Mouse (Mus musculus) WW6 (cell line): ENCODE data around the gene Ryr1.

ENCODE experiments used
- DNase-seq: peaks from one replicate; pipeline ENCODE4 v3.0.0-alpha.2; 2013; ENCODE audit warnings: low read depth, low spot score

Gene Ryr1

DNA sequence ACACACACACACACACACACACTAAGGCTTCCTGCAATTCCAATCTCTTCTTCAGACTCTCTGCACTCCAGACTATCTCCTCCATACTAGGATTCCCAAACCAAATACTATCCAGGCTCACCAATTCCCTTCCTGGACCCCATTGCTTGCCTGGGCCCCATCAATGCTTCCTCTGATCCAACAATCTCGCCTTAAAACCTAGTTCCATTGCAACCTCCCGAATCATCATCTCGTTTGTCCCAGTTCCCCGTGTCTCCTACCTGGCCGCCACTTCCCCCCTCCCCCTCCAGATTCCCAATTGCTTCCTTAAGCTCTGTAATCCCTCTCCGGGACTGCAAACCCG lies 163.4 kb downstream of the Ryr1 start:
- DNase-seq = no peak

DNA sequence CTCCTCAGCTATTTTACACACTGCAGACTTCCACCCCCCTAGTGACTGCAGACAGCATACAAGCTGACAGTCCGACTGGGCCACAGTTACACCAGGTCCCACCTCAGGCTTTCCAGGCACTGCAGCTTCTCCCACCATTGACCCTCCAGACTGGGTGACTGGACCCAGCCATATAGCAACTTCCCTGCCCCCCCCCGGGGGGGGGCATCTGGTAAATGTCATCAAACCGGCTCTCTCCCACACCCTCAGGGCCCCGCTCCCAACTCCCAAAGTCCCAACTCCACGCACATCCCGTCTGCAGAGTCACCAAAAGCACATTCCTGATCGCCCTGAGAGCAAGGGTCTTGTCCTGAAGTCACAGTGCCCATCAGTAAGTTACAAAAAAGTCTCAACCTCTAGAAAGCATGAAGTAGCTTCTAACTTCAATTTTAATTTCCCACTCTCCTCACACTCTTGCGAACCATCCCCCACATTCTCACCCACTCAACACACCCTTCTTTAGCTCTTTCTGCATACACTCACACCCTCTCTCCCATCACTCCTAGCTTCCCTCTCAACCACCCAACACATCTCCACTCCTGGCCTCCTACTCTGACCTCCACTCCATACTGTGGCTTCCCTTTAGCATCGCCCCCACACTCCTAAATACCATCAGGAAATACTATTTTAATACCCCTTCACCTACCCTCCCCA lies 164.5 kb downstream of the Ryr1 start:
- no peak for DNase-seq

DNA sequence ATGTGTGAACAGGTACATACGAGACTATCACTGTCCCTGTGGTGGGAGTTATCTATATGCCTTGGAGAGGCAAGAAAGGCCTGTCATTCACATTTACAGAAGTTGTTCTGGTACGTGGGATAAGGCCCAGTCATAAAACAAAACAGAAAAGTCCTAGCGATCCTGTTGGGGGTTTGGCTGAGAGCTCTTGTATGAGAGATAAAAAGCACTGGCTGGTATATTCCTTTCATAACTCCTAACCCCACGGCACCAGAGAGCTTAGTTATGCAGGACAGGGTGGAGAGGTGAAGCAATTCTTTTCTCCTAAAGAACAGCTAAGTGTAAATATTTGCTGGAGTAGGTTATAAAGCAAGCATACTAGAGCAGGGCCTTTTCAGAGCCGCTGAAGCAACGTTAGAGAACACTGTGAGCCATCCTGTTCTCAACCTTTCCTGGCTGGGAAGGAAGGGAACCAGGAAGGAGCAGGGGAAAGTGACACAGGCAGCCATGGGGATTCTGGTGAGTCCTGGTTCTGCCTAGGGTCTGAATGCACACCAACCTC lies 165.4 kb downstream of the Ryr1 start:
- DNase-seq = no peak

DNA sequence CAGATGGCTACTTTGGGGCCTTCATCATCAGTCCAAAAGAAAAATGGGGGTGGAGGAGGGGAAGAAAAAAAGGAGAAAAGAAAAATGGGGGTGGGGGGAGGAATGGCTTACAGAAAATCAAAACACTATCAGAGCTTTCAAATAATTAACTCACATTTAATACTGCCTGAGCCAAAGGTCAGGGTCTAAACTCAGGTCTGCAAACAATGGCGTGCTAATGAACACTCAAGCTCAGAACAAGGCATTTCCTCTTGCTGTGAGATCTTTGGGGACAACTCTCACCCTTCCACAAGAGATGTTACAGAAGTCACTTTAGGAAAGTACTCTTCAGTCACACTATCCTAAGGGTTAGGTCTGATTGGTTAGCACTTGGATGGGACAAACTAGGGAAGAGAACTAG lies 166.2 kb downstream of the Ryr1 start:
- no peak for DNase-seq

DNA sequence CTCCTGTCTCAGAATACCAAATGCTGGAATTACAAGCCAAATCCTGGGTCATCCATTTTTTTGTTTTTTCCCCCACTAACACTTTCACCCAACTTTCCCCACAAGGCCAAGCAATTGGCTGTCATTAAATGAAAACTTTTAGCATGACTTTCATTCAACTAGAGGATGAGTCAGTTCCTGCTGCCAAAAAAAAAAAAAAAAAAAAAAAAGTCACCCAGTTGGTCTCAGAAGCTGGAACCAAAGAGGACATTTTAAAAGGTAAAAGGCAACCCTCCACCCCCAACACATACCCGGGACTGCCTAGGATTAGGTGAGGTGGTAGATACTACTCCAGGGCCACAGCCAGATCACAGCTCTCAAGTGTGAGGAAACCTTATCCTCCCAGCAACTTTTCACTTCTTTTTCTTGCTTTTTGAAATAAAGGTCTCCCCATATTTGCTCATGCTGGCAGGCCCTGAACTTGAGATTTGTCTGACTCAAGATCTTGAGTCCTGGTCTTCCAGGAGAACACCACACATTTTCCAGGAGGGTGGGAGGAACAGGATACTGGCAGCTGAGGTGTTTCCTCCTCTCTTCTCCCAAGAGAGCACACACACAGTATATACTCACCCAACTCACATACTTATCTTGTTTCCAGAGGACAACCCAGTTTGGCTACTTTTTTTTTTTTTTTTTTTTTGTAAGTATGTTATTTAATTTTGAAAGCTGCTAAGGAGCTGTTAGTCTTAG lies 166.8 kb downstream of the Ryr1 start:
- no peak for DNase-seq

DNA sequence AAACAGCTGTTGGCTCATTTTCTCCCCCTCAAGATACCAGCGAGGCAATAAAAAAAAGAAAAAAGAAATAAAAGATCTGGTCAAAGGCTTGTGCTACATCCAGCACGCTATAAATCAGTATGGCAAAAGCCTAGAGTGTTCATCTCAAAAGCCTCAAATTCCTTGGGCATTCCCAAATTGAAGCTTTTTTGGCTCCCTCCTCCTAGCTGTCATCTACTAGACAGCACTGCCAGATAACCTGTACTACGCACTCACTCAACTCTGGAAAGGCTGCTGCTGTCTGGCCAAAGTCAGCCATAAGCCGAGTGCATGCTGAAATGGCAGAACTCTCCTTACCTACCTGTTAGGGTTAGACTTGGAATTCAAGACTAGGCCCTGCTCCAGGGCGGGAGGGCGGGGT lies 167.7 kb downstream of the Ryr1 start:
- DNase-seq = no peak

DNA sequence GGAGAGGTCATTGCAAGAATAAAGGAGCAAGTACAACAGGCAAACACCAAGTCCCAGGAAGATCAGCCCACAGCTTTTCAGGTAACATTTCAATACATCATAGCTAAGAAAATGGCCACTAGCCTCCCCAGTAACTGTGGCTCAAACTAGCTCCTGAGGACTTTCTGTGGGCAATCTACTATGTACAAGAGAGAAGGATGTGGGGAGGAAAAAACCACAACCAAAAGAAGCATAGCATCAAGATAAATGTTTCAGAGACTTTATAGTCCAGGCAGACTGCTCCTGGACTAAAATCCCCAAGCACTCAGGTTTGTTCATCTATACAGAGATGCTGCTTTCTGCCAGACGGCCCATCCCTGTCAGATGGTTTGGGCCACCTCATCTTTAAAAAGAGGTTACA lies 168.7 kb downstream of the Ryr1 start:
- no peak for DNase-seq

DNA sequence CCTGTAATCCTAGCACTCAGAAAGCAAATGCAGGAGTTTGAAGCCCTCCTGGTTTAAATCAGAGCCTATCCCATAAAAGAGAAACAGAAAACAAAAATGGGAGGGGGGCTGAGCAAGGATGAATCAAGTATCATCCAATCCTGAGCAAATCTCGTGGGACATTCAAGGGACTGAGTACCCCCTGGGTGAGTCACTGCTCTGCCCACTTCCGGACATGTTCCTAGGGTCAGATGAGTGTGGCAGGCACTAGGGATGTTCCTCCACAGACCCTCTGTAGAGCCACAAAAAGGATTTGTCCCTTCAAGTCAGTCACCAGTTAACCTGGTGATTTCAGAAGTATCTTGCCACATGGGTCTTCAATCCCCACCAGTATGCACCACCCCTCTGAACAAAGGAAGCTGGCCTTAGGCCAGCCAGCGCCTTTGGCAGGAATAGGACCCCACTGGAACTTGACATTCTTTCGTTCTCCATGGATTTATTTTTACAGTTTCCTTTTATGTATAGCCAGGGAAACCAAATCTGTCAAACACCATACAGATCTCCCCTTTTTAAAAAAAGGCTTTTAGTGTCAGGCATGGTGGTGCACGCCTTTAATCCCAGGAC lies 169.6 kb downstream of the Ryr1 start:
- no peak for DNase-seq

DNA sequence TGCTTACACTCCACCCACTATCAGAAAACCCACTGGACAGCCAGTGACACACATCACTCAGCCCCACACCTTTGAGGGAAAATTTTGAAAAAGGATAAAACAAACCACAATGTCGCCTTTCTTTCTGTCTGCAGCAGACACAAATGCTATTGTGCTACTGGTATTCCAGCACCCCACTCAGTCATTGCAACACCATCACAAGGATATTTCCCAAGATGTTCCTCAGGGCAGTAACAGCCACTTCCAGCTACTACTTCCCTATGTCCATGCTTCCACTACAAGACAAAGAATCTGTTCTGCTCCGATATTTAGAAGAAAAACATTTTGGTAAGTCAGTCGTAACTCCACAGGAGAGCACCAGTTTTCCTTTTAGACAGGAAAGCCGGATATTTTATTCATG lies 170.2 kb downstream of the Ryr1 start:
- no peak for DNase-seq

DNA sequence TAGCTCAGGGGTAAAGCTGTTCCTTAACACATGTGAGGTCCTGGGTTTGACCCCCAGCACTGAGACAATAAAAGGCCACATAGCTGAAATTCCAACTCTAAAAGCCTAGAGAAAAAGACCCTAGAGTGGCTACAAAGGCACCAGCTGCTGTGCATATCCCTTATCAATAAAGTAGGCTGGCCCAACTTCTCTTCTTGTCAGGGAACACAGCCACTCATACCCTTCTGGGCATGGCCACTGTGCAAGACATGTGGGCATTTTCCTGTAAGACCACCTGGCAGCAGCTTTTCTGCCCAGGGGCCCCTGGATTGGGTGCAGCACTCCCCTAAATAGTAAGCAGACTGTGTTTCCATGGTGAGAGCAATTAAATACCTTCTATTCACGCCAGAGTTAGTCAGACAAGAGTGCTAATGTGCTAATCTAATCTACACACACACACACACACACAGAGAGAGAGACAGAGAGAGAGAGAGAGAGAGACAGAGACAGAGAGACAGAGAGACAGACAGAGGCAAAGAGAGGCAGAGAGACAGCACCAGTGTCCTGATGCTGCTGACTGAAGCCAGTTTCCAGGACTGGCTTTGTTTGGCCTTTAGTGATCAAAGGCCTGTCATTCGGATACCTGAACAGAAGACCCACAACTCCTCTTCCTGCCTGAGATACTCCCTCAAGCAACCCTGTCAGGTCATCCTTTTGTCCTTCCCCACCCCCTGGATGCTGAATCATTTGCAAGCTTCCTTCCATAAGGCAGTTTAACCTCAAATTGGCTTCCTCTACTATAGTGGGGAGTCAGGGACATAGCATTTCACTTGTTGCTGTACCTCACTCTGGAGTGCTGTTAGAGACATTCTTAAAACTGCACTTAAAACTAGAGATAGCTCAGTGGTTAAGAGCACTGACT lies 171.3 kb downstream of the Ryr1 start:
- no peak for DNase-seq
